Mouse (Mus musculus): ENCODE measurements around the gene Pdcd2l. TPM values are rescaled to one million over a fixed set of nuclear protein-coding genes. Genes with fewer than 3 reads are reported as not detected.
A peak's percentile ranks its signal among the peaks of the same experiment; 100 is the strongest.

Pdcd2l gene
- polyA plus RNA-seq, 1 experiment from 2014 or later = 46.7 TPM

GRCm38 (mm10) chr7:34168470-34169251 lies 27.8 kb downstream of the Pdcd2l start:
- ATAC-seq (replicated peaks; ENCODE audit: insufficient number of reproducible peaks, low FRiP score, low TSS enrichment) = peak; percentile 94
- Histone ChIP-seq H3K9ac (ENCODE audit: low read depth, low read length) (peak overlapping the region; percentile 98), H3K27ac (ENCODE audit: low read depth, low read length) (peak overlapping the region; percentile 89), H3K4me1 (ENCODE audit: control insufficient read depth, insufficient read depth, low read length) (no peaks in the 10 kb centered on the region), H3K27me3 (ENCODE audit: control insufficient read depth, insufficient read depth, low read length) (no peaks in the 10 kb centered on the region), H3K4me3 (ENCODE audit: low read depth, low read length) (peak overlapping the region; percentile 98), H3K4me2 (peak overlapping the region; percentile 93), H3K36me3 (ENCODE audit: control insufficient read depth, insufficient read depth, low read length) (peaks cover 8% of the 10 kb centered on the region), H3K9me3 (replicated peaks; ENCODE audit: control insufficient read depth, low read length) (no peaks in the 10 kb centered on the region)
- 10% methylated on average over 30 of the region's 30 CpGs for WGBS (ENCODE audit: insufficient replicate concordance)

- peak overlapping the region; percentile 98 for H3K4me3 ChIP-seq (ENCODE audit: low read depth, low read length)
- ATAC-seq (replicated peaks; ENCODE audit: insufficient number of reproducible peaks, low FRiP score, low TSS enrichment) = peak; percentile 60
- H3K4me1 ChIP-seq (ENCODE audit: control insufficient read depth, insufficient read depth, low read length) = no peaks in the 10 kb centered on the region
- peak overlapping the region; percentile 89 for H3K27ac ChIP-seq (ENCODE audit: low read depth, low read length)
- H3K9ac ChIP-seq (ENCODE audit: low read depth, low read length) = peak overlapping the region; percentile 98
- no peaks in the 10 kb centered on the region for H3K9me3 ChIP-seq (replicated peaks; ENCODE audit: control insufficient read depth, low read length)
- WGBS (ENCODE audit: insufficient replicate concordance) = under 1% methylated on average over 54 of the region's 54 CpGs
- H3K4me2 ChIP-seq = peak overlapping the region; percentile 93
- H3K27me3 ChIP-seq (ENCODE audit: control insufficient read depth, insufficient read depth, low read length) = no peaks in the 10 kb centered on the region
- H3K36me3 ChIP-seq (ENCODE audit: control insufficient read depth, insufficient read depth, low read length) = peaks cover 13% of the 10 kb centered on the region
Observed at GRCm38 (mm10) chr7:34167766-34168469, 28.5 kb downstream of the Pdcd2l start.

- no peak for ATAC-seq (replicated peaks; ENCODE audit: insufficient number of reproducible peaks, low FRiP score, low TSS enrichment)
- Histone ChIP-seq H3K36me3 (ENCODE audit: control insufficient read depth, insufficient read depth, low read length) (peaks cover 17% of the 10 kb centered on the region), H3K4me3 (ENCODE audit: low read depth, low read length) (0 out of 2 replicates have a peak overlapping the region, but pooled peaks have one; percentile 8), H3K9me3 (replicated peaks; ENCODE audit: control insufficient read depth, low read length) (no peaks in the 10 kb centered on the region), H3K27ac (ENCODE audit: low read depth, low read length) (no peak overlapping the region), H3K4me2 (no peak overlapping the region; the same call in 1 of the 2 replicates), H3K4me1 (ENCODE audit: control insufficient read depth, insufficient read depth, low read length) (no peaks in the 10 kb centered on the region), H3K27me3 (ENCODE audit: control insufficient read depth, insufficient read depth, low read length) (no peaks in the 10 kb centered on the region), H3K9ac (ENCODE audit: low read depth, low read length) (no peak overlapping the region)
- 47% methylated on average over 4 of the region's 4 CpGs for WGBS (ENCODE audit: insufficient replicate concordance)
Observed at GRCm38 (mm10) chr7:34166850-34167249, 29.6 kb downstream of the Pdcd2l start.

- Histone ChIP-seq H3K27me3 (ENCODE audit: control insufficient read depth, insufficient read depth, low read length) (no peaks in the 10 kb centered on the region), H3K4me2 (no peak overlapping the region), H3K9ac (ENCODE audit: low read depth, low read length) (no peak overlapping the region), H3K4me1 (ENCODE audit: control insufficient read depth, insufficient read depth, low read length) (no peaks in the 10 kb centered on the region), H3K27ac (ENCODE audit: low read depth, low read length) (no peak overlapping the region), H3K36me3 (ENCODE audit: control insufficient read depth, insufficient read depth, low read length) (peaks cover 25% of the 10 kb centered on the region), H3K4me3 (ENCODE audit: low read depth, low read length) (no peak overlapping the region), H3K9me3 (replicated peaks; ENCODE audit: control insufficient read depth, low read length) (no peaks in the 10 kb centered on the region)
- WGBS (ENCODE audit: insufficient replicate concordance) = 80% methylated on average over 3 of the region's 3 CpGs
- no peak for ATAC-seq (replicated peaks; ENCODE audit: insufficient number of reproducible peaks, low FRiP score, low TSS enrichment)
Observed at GRCm38 (mm10) chr7:34165999-34166398, 30.5 kb downstream of the Pdcd2l start.

- Histone ChIP-seq H3K4me1 (ENCODE audit: control insufficient read depth, insufficient read depth, low read length) (no peaks in the 10 kb centered on the region), H3K27me3 (ENCODE audit: control insufficient read depth, insufficient read depth, low read length) (no peaks in the 10 kb centered on the region), H3K9me3 (replicated peaks; ENCODE audit: control insufficient read depth, low read length) (no peaks in the 10 kb centered on the region), H3K36me3 (ENCODE audit: control insufficient read depth, insufficient read depth, low read length) (peaks cover 36% of the 10 kb centered on the region), H3K27ac (ENCODE audit: low read depth, low read length) (no peak overlapping the region), H3K9ac (ENCODE audit: low read depth, low read length) (no peak overlapping the region), H3K4me2 (no peak overlapping the region), H3K4me3 (ENCODE audit: low read depth, low read length) (no peak overlapping the region)
- no peak for ATAC-seq (replicated peaks; ENCODE audit: insufficient number of reproducible peaks, low FRiP score, low TSS enrichment)
- WGBS (ENCODE audit: insufficient replicate concordance) = 94% methylated on average over 7 of the region's 7 CpGs
Observed at GRCm38 (mm10) chr7:34164671-34165070, 31.8 kb downstream of the Pdcd2l start.

- 91% methylated on average over 3 of the region's 3 CpGs for WGBS (ENCODE audit: insufficient replicate concordance)
- ATAC-seq (replicated peaks; ENCODE audit: insufficient number of reproducible peaks, low FRiP score, low TSS enrichment) = no peak
- Histone ChIP-seq H3K27me3 (ENCODE audit: control insufficient read depth, insufficient read depth, low read length) (no peaks in the 10 kb centered on the region), H3K4me3 (ENCODE audit: low read depth, low read length) (no peak overlapping the region), H3K9me3 (replicated peaks; ENCODE audit: control insufficient read depth, low read length) (no peaks in the 10 kb centered on the region), H3K4me1 (ENCODE audit: control insufficient read depth, insufficient read depth, low read length) (no peaks in the 10 kb centered on the region), H3K27ac (ENCODE audit: low read depth, low read length) (no peak overlapping the region), H3K9ac (ENCODE audit: low read depth, low read length) (no peak overlapping the region), H3K36me3 (ENCODE audit: control insufficient read depth, insufficient read depth, low read length) (peaks cover 76% of the 10 kb centered on the region), H3K4me2 (no peak overlapping the region)
Observed at GRCm38 (mm10) chr7:34159167-34159566, 37.3 kb downstream of the Pdcd2l start.

GRCm38 (mm10) chr7:34157994-34158393 lies 38.5 kb downstream of the Pdcd2l start:
- ATAC-seq (replicated peaks; ENCODE audit: insufficient number of reproducible peaks, low FRiP score, low TSS enrichment) = no peak
- H3K9me3 ChIP-seq (replicated peaks; ENCODE audit: control insufficient read depth, low read length) = no peaks in the 10 kb centered on the region
- WGBS (ENCODE audit: insufficient replicate concordance) = 96% methylated on average over 3 of the region's 3 CpGs

GRCm38 (mm10) chr7:34147193-34147592 lies 49.3 kb downstream of the Pdcd2l start:
- no peak for ATAC-seq (replicated peaks; ENCODE audit: insufficient number of reproducible peaks, low FRiP score, low TSS enrichment)
- no peak overlapping the region for H3K4me2 ChIP-seq
- WGBS (ENCODE audit: insufficient replicate concordance) = 47% methylated on average over 4 of the region's 4 CpGs

More at GRCm38 (mm10) chr7:34157994-34158393, 38.5 kb downstream of the Pdcd2l start:
- Histone ChIP-seq H3K4me2 (no peak overlapping the region), H3K4me1 (ENCODE audit: control insufficient read depth, insufficient read depth, low read length) (no peaks in the 10 kb centered on the region), H3K36me3 (ENCODE audit: control insufficient read depth, insufficient read depth, low read length) (peaks cover 76% of the 10 kb centered on the region), H3K4me3 (ENCODE audit: low read depth, low read length) (no peak overlapping the region), H3K9ac (ENCODE audit: low read depth, low read length) (no peak overlapping the region), H3K27ac (ENCODE audit: low read depth, low read length) (no peak overlapping the region), H3K27me3 (ENCODE audit: control insufficient read depth, insufficient read depth, low read length) (no peaks in the 10 kb centered on the region)

More at GRCm38 (mm10) chr7:34147193-34147592, 49.3 kb downstream of the Pdcd2l start:
- H3K9me3 ChIP-seq (replicated peaks; ENCODE audit: control insufficient read depth, low read length) = no peaks in the 10 kb centered on the region; the same call in 1 of the 2 replicates
- peaks cover 80% of the 10 kb centered on the region for H3K36me3 ChIP-seq (ENCODE audit: control insufficient read depth, insufficient read depth, low read length)
- H3K9ac ChIP-seq (ENCODE audit: low read depth, low read length) = no peak overlapping the region
- H3K4me1 ChIP-seq (ENCODE audit: control insufficient read depth, insufficient read depth, low read length) = no peaks in the 10 kb centered on the region
- H3K4me3 ChIP-seq (ENCODE audit: low read depth, low read length) = no peak overlapping the region
- H3K27me3 ChIP-seq (ENCODE audit: control insufficient read depth, insufficient read depth, low read length) = no peaks in the 10 kb centered on the region
- H3K27ac ChIP-seq (ENCODE audit: low read depth, low read length) = no peak overlapping the region

Data from heart, embryonic 11.5 days (tissue).